Mouse (Mus musculus) liver, embryonic 15.5 days (tissue): ENCODE results near the gene Rcan1. TPM values are rescaled to one million over a fixed set of nuclear protein-coding genes. Genes with fewer than 3 reads are reported as not detected.

Source experiments
- ATAC-seq: fragments of 200-750 bp; cut with Nextera tagmentation; 2 replicates; pipeline ENCODE4 v1.8.0; 2017; ENCODE audit warnings: moderate number of reproducible peaks, mild to moderate bottlenecking, moderate library complexity; ENCODE audit not compliant: insufficient read depth
- H3K27ac ChIP-seq: fragments of 300-500 bp; sonication (generic); replicated peaks from 2 replicates; pipeline ENCODE4 v1.5.1; 2015; ENCODE audit warnings: mild to moderate bottlenecking, inconsistent platforms
- H3K27me3 ChIP-seq: fragments of 300-500 bp; sonication (generic); 2 replicates; pipeline ENCODE4 v1.6.1; 2015; ENCODE audit warnings: mild to moderate bottlenecking, inconsistent platforms
- H3K36me3 ChIP-seq: fragments of 300-500 bp; sonication (generic); replicated peaks from 2 replicates; pipeline ENCODE4 v1.6.1; 2015; ENCODE audit warnings: moderate library complexity, mild to moderate bottlenecking, inconsistent platforms
- H3K4me1 ChIP-seq: fragments of 300-500 bp; sonication (generic); replicated peaks from 2 replicates; pipeline ENCODE4 v1.6.1; 2015; ENCODE audit warnings: inconsistent platforms
- H3K4me2 ChIP-seq: fragments of 300-500 bp; sonication (generic); 2 replicates; pipeline ENCODE4 v1.6.1; 2015; ENCODE audit warnings: moderate library complexity, mild to moderate bottlenecking, inconsistent platforms
- H3K4me3 ChIP-seq: fragments of 300-500 bp; sonication (generic); replicated peaks from 2 replicates; pipeline ENCODE4 v1.5.1; 2015; ENCODE audit warnings: mild to moderate bottlenecking, inconsistent platforms
- H3K9ac ChIP-seq: fragments of 300-500 bp; sonication (generic); 2 replicates; pipeline ENCODE4 v1.6.1; 2015; ENCODE audit warnings: moderate library complexity, mild to moderate bottlenecking, inconsistent platforms
- H3K9me3 ChIP-seq: fragments of 300-500 bp; sonication (generic); replicated peaks from 2 replicates; pipeline ENCODE4 v1.6.1; 2016; ENCODE audit warnings: inconsistent platforms
- WGBS: fragments of 180-500 bp; shearing (Covaris S2); methylation state at CpG from one replicate; pipeline ENCODE4 v1.1.7; 2015; ENCODE audit warnings: mixed read lengths; ENCODE audit not compliant: insufficient replicate concordance; 5-methylcytosine and 5-hydroxymethylcytosine counted together
- polyA plus RNA-seq: library from polyadenylated mRNA; unstranded; fragments of >200 nt; fragmentation: Nextera tagmentation; extraction: Ambion mirVana; gene quantifications from 2 replicates; pipeline ENCODE4 v1.2.1, GENCODE M21; 2015

The Rcan1 gene
- polyA plus RNA-seq, 1 experiment from 2014 or later, result 9.3 TPM

DNA sequence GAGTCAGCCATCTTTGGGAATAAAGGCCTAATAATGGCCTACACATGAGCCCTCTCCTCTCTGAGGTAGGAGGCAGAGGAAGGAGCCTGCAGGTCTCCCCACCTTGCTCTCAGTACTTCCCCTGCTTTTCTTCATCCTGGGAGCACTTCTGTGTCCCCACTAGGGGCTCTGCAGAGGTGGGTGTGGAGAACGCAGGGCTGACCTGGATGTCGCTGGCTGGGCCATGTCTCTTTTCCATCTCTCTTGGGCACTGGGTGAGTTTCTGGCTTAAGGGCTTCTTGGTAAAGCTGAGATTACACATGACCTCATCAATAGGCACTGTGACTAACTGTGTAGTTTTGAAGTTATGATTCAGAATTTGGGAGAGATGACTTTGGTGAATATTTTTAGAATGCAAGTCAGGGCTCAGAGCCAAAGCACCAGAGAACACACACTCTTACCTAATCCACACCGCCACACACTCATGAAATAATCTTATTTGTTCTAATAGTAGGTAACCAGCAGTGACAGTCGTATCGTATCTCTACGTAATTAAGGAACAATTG, 72.0 kb downstream of the Rcan1 start:
- peaks cover 56% of the 10 kb centered on the region for H3K27me3 ChIP-seq

DNA sequence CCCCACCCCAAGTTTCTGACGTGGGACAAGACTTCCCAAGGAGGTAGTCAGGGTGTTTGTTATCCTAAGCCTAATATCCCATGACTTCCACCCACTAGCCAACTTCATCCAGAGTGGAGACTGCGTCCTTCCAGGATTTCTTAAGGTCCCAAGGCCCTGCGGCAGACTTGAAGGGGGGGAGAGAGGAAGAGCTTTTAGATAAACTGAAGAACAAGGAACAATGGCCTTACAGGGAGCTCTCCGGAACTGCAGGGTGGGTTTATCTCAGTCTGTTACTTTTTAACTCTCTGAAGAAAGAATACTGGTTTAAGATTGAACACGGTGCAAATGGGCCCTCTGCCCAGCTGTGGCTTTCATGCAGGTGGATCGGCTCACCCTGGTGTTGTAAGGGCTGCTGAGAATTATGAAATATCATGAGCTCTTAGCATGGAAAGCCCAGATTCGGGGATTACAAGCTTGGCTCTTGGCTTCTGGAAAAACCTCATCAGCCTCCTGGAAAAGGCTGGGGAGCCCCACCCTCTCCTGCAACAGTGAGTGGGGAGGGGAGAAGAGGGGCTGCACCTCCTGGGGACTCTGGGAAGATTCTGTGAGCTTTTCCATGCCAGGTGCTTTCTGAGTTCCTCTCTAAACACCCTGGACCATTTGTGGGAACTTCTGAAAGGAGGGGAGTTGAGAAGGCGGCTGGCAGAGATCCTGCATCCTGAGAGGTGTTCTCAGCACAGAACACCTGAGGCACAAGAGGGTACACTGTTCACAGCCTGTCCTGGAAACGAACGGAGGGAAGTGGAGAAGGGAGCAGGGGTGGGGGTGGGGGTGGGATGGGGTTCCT, 72.7 kb downstream of the Rcan1 start:
- Histone ChIP-seq H3K9me3 (no peaks in the 10 kb centered on the region), H3K36me3 (peaks cover 16% of the 10 kb centered on the region), H3K9ac (no peak overlapping the region), H3K27ac (no peak overlapping the region), H3K4me1 (peaks cover 15% of the 10 kb centered on the region), H3K4me3 (no peak overlapping the region), H3K27me3 (peaks cover 50% of the 10 kb centered on the region), H3K4me2 (no peak overlapping the region)
- 51% methylated on average over 10 of the region's 10 CpGs for WGBS
- ATAC-seq, result no peak; the same call in 1 of the 2 replicates

More for the DNA sequence above, 72.0 kb downstream of the Rcan1 start:
- Histone ChIP-seq H3K4me3 (no peak overlapping the region), H3K9me3 (no peaks in the 10 kb centered on the region), H3K27ac (no peak overlapping the region), H3K9ac (no peak overlapping the region), H3K4me1 (peaks cover 15% of the 10 kb centered on the region), H3K4me2 (peak overlapping the region; percentile 58; the same call in 1 of the 2 replicates), H3K36me3 (peaks cover 13% of the 10 kb centered on the region)
- WGBS, result 80% methylated on average over 6 of the region's 6 CpGs
- ATAC-seq, result no peak

- Histone ChIP-seq H3K9ac (no peak overlapping the region), H3K4me1 (peaks cover 6% of the 10 kb centered on the region; the same call in 1 of the 2 replicates), H3K27me3 (peaks cover 8% of the 10 kb centered on the region), H3K36me3 (peaks cover 21% of the 10 kb centered on the region), H3K4me2 (no peak overlapping the region), H3K4me3 (no peak overlapping the region), H3K9me3 (no peaks in the 10 kb centered on the region), H3K27ac (no peak overlapping the region)
- 88% methylated on average over 3 of the region's 3 CpGs for WGBS
- no peak for ATAC-seq
Measured at GRCm38 (mm10) chr16:92393732-92394131, 76.9 kb downstream of the Rcan1 start.

- Histone ChIP-seq H3K4me1 (no peaks in the 10 kb centered on the region), H3K4me2 (no peak overlapping the region), H3K9ac (no peak overlapping the region), H3K9me3 (no peaks in the 10 kb centered on the region), H3K4me3 (no peak overlapping the region), H3K27ac (no peak overlapping the region), H3K27me3 (no peaks in the 10 kb centered on the region), H3K36me3 (peaks cover 2% of the 10 kb centered on the region; the same call in 1 of the 2 replicates)
- WGBS, result 66% methylated on average over 10 of the region's 10 CpGs
- ATAC-seq, result no peak
Measured at GRCm38 (mm10) chr16:92387692-92388091, 83.0 kb downstream of the Rcan1 start.

DNA sequence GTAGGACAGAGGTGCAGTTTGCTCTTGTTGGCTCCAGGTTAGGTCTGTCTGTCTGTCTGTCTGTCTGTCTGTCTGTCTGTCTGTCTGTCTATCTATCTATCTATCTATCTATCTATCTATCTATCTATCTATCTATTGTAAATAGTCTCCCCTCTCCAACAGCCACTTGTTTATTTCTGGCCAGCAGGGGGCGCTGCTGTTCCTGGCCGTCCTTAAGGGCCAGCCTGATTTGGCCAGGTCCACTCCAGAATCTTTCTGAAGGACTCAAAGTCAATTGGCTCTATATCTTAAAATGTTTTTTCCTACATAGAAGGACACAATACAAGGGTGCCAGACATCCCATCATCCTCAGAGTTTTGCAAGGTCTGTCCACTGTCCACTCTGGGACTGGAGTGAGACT, 85.6 kb downstream of the Rcan1 start:
- H3K9ac ChIP-seq, result no peak overlapping the region
- no peaks in the 10 kb centered on the region for H3K27me3 ChIP-seq
- no peak overlapping the region for H3K4me2 ChIP-seq
- no peak overlapping the region for H3K27ac ChIP-seq
- WGBS, result 0% methylated on average over 2 of the region's 2 CpGs
- H3K4me3 ChIP-seq, result no peak overlapping the region
- no peaks in the 10 kb centered on the region for H3K9me3 ChIP-seq
- no peaks in the 10 kb centered on the region for H3K36me3 ChIP-seq
- ATAC-seq, result no peak
- H3K4me1 ChIP-seq, result no peaks in the 10 kb centered on the region

GRCm38 (mm10) chr16:92383412-92383811, 87.3 kb downstream of the Rcan1 start:
- Histone ChIP-seq H3K4me2 (no peak overlapping the region), H3K4me1 (no peaks in the 10 kb centered on the region), H3K9ac (no peak overlapping the region), H3K27ac (no peak overlapping the region), H3K4me3 (no peak overlapping the region), H3K9me3 (no peaks in the 10 kb centered on the region), H3K27me3 (no peaks in the 10 kb centered on the region), H3K36me3 (no peaks in the 10 kb centered on the region)
- ATAC-seq, result no peak

DNA sequence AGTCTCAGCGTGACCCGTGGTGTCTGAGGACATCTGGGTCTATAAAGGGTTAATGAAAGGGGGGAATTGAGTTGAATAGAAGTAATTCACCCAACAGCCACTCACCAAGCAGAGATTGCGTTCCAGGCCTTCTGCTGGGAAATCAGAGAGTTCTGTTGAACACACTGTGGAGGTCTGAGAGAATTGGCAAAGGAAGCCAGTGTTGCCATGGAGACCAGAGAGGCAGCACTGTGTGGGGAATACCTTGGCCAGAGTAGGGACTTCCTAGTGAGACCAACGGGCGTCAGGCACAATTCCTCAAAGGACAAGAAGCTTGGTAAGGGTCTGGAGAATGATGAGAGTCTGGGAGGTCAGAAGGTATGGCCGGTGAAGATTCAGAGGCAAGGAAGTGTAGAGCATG, 88.2 kb downstream of the Rcan1 start:
- ATAC-seq, result no peak
- H3K27ac ChIP-seq, result no peak overlapping the region
- no peak overlapping the region for H3K9ac ChIP-seq
- H3K4me2 ChIP-seq, result no peak overlapping the region
- no peak overlapping the region for H3K4me3 ChIP-seq
- no peaks in the 10 kb centered on the region for H3K9me3 ChIP-seq
- H3K27me3 ChIP-seq, result no peaks in the 10 kb centered on the region
- H3K36me3 ChIP-seq, result no peaks in the 10 kb centered on the region
- 55% methylated on average over 6 of the region's 6 CpGs for WGBS
- H3K4me1 ChIP-seq, result no peaks in the 10 kb centered on the region

GRCm38 (mm10) chr16:92381092-92381491, 89.6 kb downstream of the Rcan1 start:
- no peaks in the 10 kb centered on the region for H3K27me3 ChIP-seq
- no peak overlapping the region for H3K4me3 ChIP-seq
- no peaks in the 10 kb centered on the region for H3K4me1 ChIP-seq
- ATAC-seq, result no peak
- WGBS, result 49% methylated on average over 6 of the region's 6 CpGs
- H3K36me3 ChIP-seq, result no peaks in the 10 kb centered on the region
- no peak overlapping the region for H3K9ac ChIP-seq
- no peak overlapping the region for H3K4me2 ChIP-seq
- H3K27ac ChIP-seq, result no peak overlapping the region
- H3K9me3 ChIP-seq, result no peaks in the 10 kb centered on the region

DNA sequence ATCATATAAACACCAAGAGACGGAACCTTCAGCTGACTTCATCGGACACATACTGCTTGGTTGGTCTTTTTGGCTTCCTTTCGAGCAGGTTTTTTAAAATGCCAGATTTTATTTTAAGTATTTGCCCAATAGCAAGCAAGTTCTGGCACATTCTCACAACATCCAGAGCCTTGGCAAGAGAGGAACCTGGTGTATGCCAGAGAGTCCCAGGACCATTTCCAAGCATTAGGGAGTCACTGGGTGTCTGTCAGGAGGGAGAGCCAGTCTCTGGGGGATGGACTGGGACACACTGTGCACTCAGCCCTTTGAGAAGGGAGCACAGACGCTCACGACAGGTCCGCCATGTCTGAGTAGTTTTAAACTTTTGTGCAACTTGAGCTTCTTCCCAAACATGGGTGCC, 93.7 kb downstream of the Rcan1 start:
- Histone ChIP-seq H3K36me3 (no peaks in the 10 kb centered on the region), H3K27ac (no peak overlapping the region), H3K27me3 (peaks cover 12% of the 10 kb centered on the region), H3K4me1 (no peaks in the 10 kb centered on the region), H3K9ac (no peak overlapping the region), H3K9me3 (no peaks in the 10 kb centered on the region), H3K4me3 (no peak overlapping the region), H3K4me2 (no peak overlapping the region)
- WGBS, result 76% methylated on average over 6 of the region's 6 CpGs
- ATAC-seq, result no peak

GRCm38 (mm10) chr16:92371623-92372022, 99.0 kb downstream of the Rcan1 start:
- no peak overlapping the region for H3K9ac ChIP-seq
- H3K4me1 ChIP-seq, result peaks cover 17% of the 10 kb centered on the region
- H3K27me3 ChIP-seq, result peaks cover 30% of the 10 kb centered on the region
- H3K4me3 ChIP-seq, result no peak overlapping the region
- WGBS, result 44% methylated on average over 5 of the region's 5 CpGs
- no peaks in the 10 kb centered on the region for H3K9me3 ChIP-seq
- H3K4me2 ChIP-seq, result no peak overlapping the region
- H3K36me3 ChIP-seq, result no peaks in the 10 kb centered on the region
- ATAC-seq, result no peak
- no peak overlapping the region for H3K27ac ChIP-seq

- ATAC-seq, result peak; percentile 83
- Histone ChIP-seq H3K9me3 (no peaks in the 10 kb centered on the region), H3K4me3 (no peak overlapping the region), H3K27ac (no peak overlapping the region), H3K27me3 (peaks cover 30% of the 10 kb centered on the region), H3K9ac (no peak overlapping the region), H3K36me3 (no peaks in the 10 kb centered on the region), H3K4me1 (peaks cover 17% of the 10 kb centered on the region), H3K4me2 (peak overlapping the region; percentile 23; the same call in 1 of the 2 replicates)
- WGBS, result 18% methylated on average over 2 of the region's 2 CpGs
Measured at GRCm38 (mm10) chr16:92369260-92369659, 101.4 kb downstream of the Rcan1 start.
